In genomic region chr7:29148771-29149170, GRCm38 (mm10) we compare ENCODE assay signal across 26 mouse cellular contexts. TPM values are rescaled to one million over a fixed set of nuclear protein-coding genes. Genes with fewer than 3 reads are reported as not detected.
A peak's percentile ranks its signal among the peaks of the same experiment; 100 is the strongest.
DNase-seq lines count a peak whose midpoint lies in the region; ATAC-seq lines count a peak whose summit lies in the region.
"Had no signal": no experiment of that assay in that cellular context is flagged by ENCODE, and none has a peak within 500 bp of the region (broad histone marks: within the 10 kb centered on the region; RNA-seq: fewer than 3 reads in every experiment).

No protein-coding gene starts in this region.

- no peaks in the 10 kb centered on the region for H3K27me3 ChIP-seq in kidney, embryonic 14.5 days (ENCODE audit: control insufficient read depth, insufficient read depth, low read length)
- peaks cover 4% of the 10 kb centered on the region for H3K27me3 ChIP-seq in megakaryocyte, embryonic 14.5 days (replicated peaks)
- H3K27me3 ChIP-seq in kidney, embryonic 15.5 days, result no peaks in the 10 kb centered on the region
- no peaks in the 10 kb centered on the region; the same call in 1 of the 2 replicates for H3K27me3 ChIP-seq in heart, embryonic 11.5 days (ENCODE audit: control insufficient read depth, insufficient read depth, low read length)
- H3K27me3 ChIP-seq: forebrain, embryonic 13.5 days had no signal

- H3K4me2 ChIP-seq in kidney, embryonic 14.5 days (replicated peaks; ENCODE audit: low read depth, low read length), result no peak overlapping the region
- H3K4me2 ChIP-seq in kidney, embryonic 15.5 days, result no peak overlapping the region
- H3K4me2 ChIP-seq in heart, embryonic 11.5 days, result no peak overlapping the region
- H3K4me2 ChIP-seq: forebrain, embryonic 13.5 days; heart, embryonic 12.5 days; heart, embryonic 15.5 days; hindbrain, embryonic 13.5 days had no signal

- H3K27ac ChIP-seq in kidney, embryonic 14.5 days (ENCODE audit: low read depth, low read length), result no peak overlapping the region
- no peak overlapping the region for H3K27ac ChIP-seq in kidney, embryonic 15.5 days
- no peak overlapping the region for H3K27ac ChIP-seq in heart, embryonic 11.5 days (ENCODE audit: low read depth, low read length)
- H3K27ac ChIP-seq: forebrain, embryonic 10.5 days; forebrain, embryonic 13.5 days; gastrocnemius, adult 2 months; heart, embryonic 15.5 days; hindbrain, embryonic 10.5 days; hindbrain, embryonic 13.5 days had no signal

- H3K9ac ChIP-seq in kidney, embryonic 14.5 days (ENCODE audit: low read depth, low read length), result no peak overlapping the region
- no peak overlapping the region for H3K9ac ChIP-seq in kidney, embryonic 15.5 days
- H3K9ac ChIP-seq in heart, embryonic 11.5 days (ENCODE audit: low read depth, low read length), result no peak overlapping the region
- H3K9ac ChIP-seq: forebrain, embryonic 13.5 days; heart, embryonic 12.5 days; heart, embryonic 15.5 days; hindbrain, embryonic 13.5 days had no signal

- H3K4me3 ChIP-seq in kidney, embryonic 14.5 days (ENCODE audit: low read length), result no peak overlapping the region
- peak overlapping the region; percentile 8 for H3K4me3 ChIP-seq in megakaryocyte, embryonic 14.5 days (replicated peaks)
- H3K4me3 ChIP-seq in kidney, embryonic 15.5 days (replicated peaks), result no peak overlapping the region
- H3K4me3 ChIP-seq in heart, embryonic 11.5 days (ENCODE audit: low read depth, low read length), result no peak overlapping the region
- H3K4me3 ChIP-seq: forebrain, embryonic 10.5 days; forebrain, embryonic 13.5 days; gastrocnemius, adult 2 months; heart, embryonic 12.5 days; heart, embryonic 15.5 days; hindbrain, embryonic 10.5 days; hindbrain, embryonic 13.5 days had no signal

- ATAC-seq in kidney, embryonic 14.5 days (ENCODE audit: low FRiP score, low TSS enrichment), result no peak
- ATAC-seq in megakaryocyte, adult 5-6 weeks (ENCODE audit: poor library complexity, severe bottlenecking), result no peak
- ATAC-seq in kidney, embryonic 15.5 days (replicated peaks; ENCODE audit: low FRiP score), result 0 out of 2 replicates have a peak, but pooled peaks have one; percentile 17
- no peak for ATAC-seq in heart, embryonic 11.5 days (replicated peaks; ENCODE audit: insufficient number of reproducible peaks, low FRiP score, low TSS enrichment)
- ATAC-seq: activated CD4-positive, CD25-positive, alpha-beta regulatory T cell, adult 4 months; forebrain, embryonic 13.5 days; forebrain, embryonic 16.5 days had no signal

- H3K9me3 ChIP-seq in kidney, embryonic 14.5 days (ENCODE audit: control insufficient read depth, low read length), result no peaks in the 10 kb centered on the region
- H3K9me3 ChIP-seq in megakaryocyte, embryonic 14.5 days, result no peaks in the 10 kb centered on the region
- no peaks in the 10 kb centered on the region for H3K9me3 ChIP-seq in kidney, embryonic 15.5 days (replicated peaks)
- no peaks in the 10 kb centered on the region for H3K9me3 ChIP-seq in heart, embryonic 11.5 days (replicated peaks; ENCODE audit: control insufficient read depth, low read length)
- H3K9me3 ChIP-seq: forebrain, embryonic 13.5 days; heart, embryonic 12.5 days; heart, embryonic 15.5 days; hindbrain, embryonic 10.5 days; hindbrain, embryonic 13.5 days had no signal

- H3K4me1 ChIP-seq in kidney, embryonic 14.5 days (ENCODE audit: control insufficient read depth, insufficient read depth, low read length), result no peaks in the 10 kb centered on the region
- H3K4me1 ChIP-seq in megakaryocyte, embryonic 14.5 days, result peaks cover 56% of the 10 kb centered on the region
- no peaks in the 10 kb centered on the region for H3K4me1 ChIP-seq in kidney, embryonic 15.5 days
- no peaks in the 10 kb centered on the region for H3K4me1 ChIP-seq in heart, embryonic 11.5 days (ENCODE audit: control insufficient read depth, insufficient read depth, low read length)
- H3K4me1 ChIP-seq: forebrain, embryonic 13.5 days; heart, embryonic 12.5 days; heart, embryonic 15.5 days; hindbrain, embryonic 13.5 days had no signal

- H3K36me3 ChIP-seq in kidney, embryonic 14.5 days (ENCODE audit: control insufficient read depth, insufficient read depth, low read length), result no peaks in the 10 kb centered on the region
- H3K36me3 ChIP-seq in megakaryocyte, embryonic 14.5 days (replicated peaks; ENCODE audit: low read length), result peaks cover 22% of the 10 kb centered on the region
- no peaks in the 10 kb centered on the region for H3K36me3 ChIP-seq in kidney, embryonic 15.5 days
- H3K36me3 ChIP-seq in heart, embryonic 11.5 days (ENCODE audit: control insufficient read depth, insufficient read depth, low read length), result no peaks in the 10 kb centered on the region
- H3K36me3 ChIP-seq: hindbrain, embryonic 13.5 days had no signal

- 89% methylated on average over 15 of the region's 15 CpGs for WGBS in kidney, embryonic 14.5 days
- WGBS in kidney, embryonic 15.5 days, result 82% methylated on average over 15 of the region's 15 CpGs
- 88% methylated on average over 15 of the region's 15 CpGs for WGBS in heart, embryonic 11.5 days (ENCODE audit: insufficient replicate concordance)

- DNase-seq in kidney, adult 11 months, result peak; percentile 58
- DNase-seq in kidney, postnatal 25 days, result peak; percentile 38 to 73
- DNase-seq in gastrocnemius, adult 18-20 months (ENCODE audit: low spot score), result no peak
- DNase-seq: adrenal gland, adult 8-10 months; adrenal gland, postnatal 25 days; cerebellum, adult 11-12 months; cerebellum, adult 8-10 months; cerebellum, postnatal 10 days; gastrocnemius, adult 2 months; gastrocnemius, postnatal 14 days; heart, adult 11 months; heart, postnatal 10 days; heart, postnatal 36 days had no signal

RNA-seq across cellular contexts. Expression of gene Fam98c, which starts 7.3 kb away (rescaled TPM):
- 12.2 and 13.9 TPM in 2 replicates for polyA plus RNA-seq in kidney, embryonic 14.5 days (2014; fragmentation: Nextera tagmentation; extraction: Ambion mirVana)
- 75.5 and 135 TPM in 2 replicates for polyA plus RNA-seq in megakaryocyte, embryonic 14.5 days (2012; ENCODE audit: insufficient read depth, low replicate concordance)
- 26.5 and 26.7 TPM in 2 replicates for total RNA-seq in megakaryocyte, adult 5-6 weeks (2015)
- total RNA-seq in megakaryocyte, adult 5-6 weeks (2017), result 24.0 and 24.2 TPM in 2 replicates
- 19.4 and 21.4 TPM in 2 replicates for polyA plus RNA-seq in kidney, embryonic 15.5 days (2015; fragmentation: Nextera tagmentation; extraction: Ambion mirVana)
- 8.3 and 10.7 TPM in 2 replicates for polyA plus RNA-seq in heart, embryonic 11.5 days (2014; fragmentation: Nextera tagmentation; extraction: Ambion mirVana)
- 1 to 10 TPM; 9.1 to 9.4 TPM for total RNA-seq in gastrocnemius, adult 18-20 months (2021)

RNA-seq across cellular contexts. Expression of gene Rasgrp4, which starts 14.1 kb away (rescaled TPM):
- 0.68 and 1.1 TPM in 2 replicates for polyA plus RNA-seq in kidney, embryonic 14.5 days (2014; fragmentation: Nextera tagmentation; extraction: Ambion mirVana)
- polyA plus RNA-seq in megakaryocyte, embryonic 14.5 days (2012; ENCODE audit: insufficient read depth, low replicate concordance), result 1.9 and 7.5 TPM in 2 replicates
- 75.1 and 80.4 TPM in 2 replicates for total RNA-seq in megakaryocyte, adult 5-6 weeks (2015)
- 25.6 and 58.0 TPM in 2 replicates for total RNA-seq in megakaryocyte, adult 5-6 weeks (2017)
- polyA plus RNA-seq in kidney, embryonic 15.5 days (2015; fragmentation: Nextera tagmentation; extraction: Ambion mirVana), result 0.48 and 1.2 TPM in 2 replicates
- 0.83 and 1.00 TPM in 2 replicates for polyA plus RNA-seq in heart, embryonic 11.5 days (2014; fragmentation: Nextera tagmentation; extraction: Ambion mirVana)
- under 1 TPM; 0.52 to 0.62 TPM for total RNA-seq in gastrocnemius, adult 18-20 months (2021)

RNA-seq across cellular contexts. Expression of gene Ggn, which starts 21.2 kb away (rescaled TPM):
- 0.47 and 0.91 TPM in 2 replicates for polyA plus RNA-seq in kidney, embryonic 14.5 days (2014; fragmentation: Nextera tagmentation; extraction: Ambion mirVana)
- polyA plus RNA-seq in megakaryocyte, embryonic 14.5 days (2012; ENCODE audit: insufficient read depth, low replicate concordance), result 16.0 and 26.1 TPM in 2 replicates
- total RNA-seq in megakaryocyte, adult 5-6 weeks (2015), result 0.80 and 0.91 TPM in 2 replicates
- total RNA-seq in megakaryocyte, adult 5-6 weeks (2017), result 0.29 and 0.81 TPM in 2 replicates
- polyA plus RNA-seq in kidney, embryonic 15.5 days (2015; fragmentation: Nextera tagmentation; extraction: Ambion mirVana), result 0.72 and 1.00 TPM in 2 replicates
- 0.42 and 1.1 TPM in 2 replicates for polyA plus RNA-seq in heart, embryonic 11.5 days (2014; fragmentation: Nextera tagmentation; extraction: Ambion mirVana)
- total RNA-seq in gastrocnemius, adult 18-20 months (2021), result under 1 TPM; 0.27 to 0.33 TPM
- polyA plus RNA-seq: activated CD4-positive, CD25-positive, alpha-beta regulatory T cell, adult 4 months had no signal

RNA-seq across cellular contexts. Expression of gene Spred3, which starts 21.4 kb away (rescaled TPM):
- 6.0 and 6.4 TPM in 2 replicates for polyA plus RNA-seq in kidney, embryonic 14.5 days (2014; fragmentation: Nextera tagmentation; extraction: Ambion mirVana)
- polyA plus RNA-seq in megakaryocyte, embryonic 14.5 days (2012; ENCODE audit: insufficient read depth, low replicate concordance), result 5.9 and 7.0 TPM in 2 replicates
- 0.66 and 1.3 TPM in 2 replicates for total RNA-seq in megakaryocyte, adult 5-6 weeks (2015)
- total RNA-seq in megakaryocyte, adult 5-6 weeks (2017), result 0.77 and 0.94 TPM in 2 replicates
- polyA plus RNA-seq in kidney, embryonic 15.5 days (2015; fragmentation: Nextera tagmentation; extraction: Ambion mirVana), result 3.4 and 4.0 TPM in 2 replicates
- polyA plus RNA-seq in heart, embryonic 11.5 days (2014; fragmentation: Nextera tagmentation; extraction: Ambion mirVana), result 2.5 and 3.5 TPM in 2 replicates
- 1 to 10 TPM; 1.9 to 3.1 TPM for total RNA-seq in gastrocnemius, adult 18-20 months (2021)

RNA-seq across cellular contexts. Expression of gene Ryr1, which starts 23.8 kb away (rescaled TPM):
- polyA plus RNA-seq in kidney, embryonic 14.5 days (2014; fragmentation: Nextera tagmentation; extraction: Ambion mirVana), result 1.1 TPM in 2 replicates
- polyA plus RNA-seq in megakaryocyte, embryonic 14.5 days (2012; ENCODE audit: insufficient read depth, low replicate concordance), result 0.12 TPM in 1 of 2 replicates, not detected in the other
- 0.52 and 0.78 TPM in 2 replicates for total RNA-seq in megakaryocyte, adult 5-6 weeks (2015)
- 0.69 and 0.92 TPM in 2 replicates for total RNA-seq in megakaryocyte, adult 5-6 weeks (2017)
- polyA plus RNA-seq in kidney, embryonic 15.5 days (2015; fragmentation: Nextera tagmentation; extraction: Ambion mirVana), result 1.6 and 1.8 TPM in 2 replicates
- polyA plus RNA-seq in heart, embryonic 11.5 days (2014; fragmentation: Nextera tagmentation; extraction: Ambion mirVana), result 0.08 and 0.31 TPM in 2 replicates
- total RNA-seq in gastrocnemius, adult 18-20 months (2021), result 1,000 to 10,000 TPM; 1,704 to 1,734 TPM
